Mouse (Mus musculus) cortical plate, adult 2 months (tissue): Measurements from ENCODE around the gene Aldh3b1.

Source experiments
- CTCF ChIP-seq: fragments of 200-500 bp; IDR thresholded peaks from 2 replicates; pipeline ENCODE4 v1.5.1; 2011; ENCODE audit warnings: mild to moderate bottlenecking, control low read depth, low read length; ENCODE audit not compliant: insufficient read depth; ENCODE audit errors: extremely low read depth
- POLR2A ChIP-seq: fragments of 200-500 bp; IDR thresholded peaks from 2 replicates; pipeline ENCODE4 v1.6.1; 2011; ENCODE audit warnings: mild to moderate bottlenecking, low read length, control low read depth; ENCODE audit not compliant: insufficient read depth; ENCODE audit errors: extremely low read depth

GRCm38 (mm10) chr19:3948546-3948945 lies 18.9 kb upstream of the Aldh3b1 start:
- no peak for TF ChIP-seq POLR2A
- no peak for TF ChIP-seq CTCF
